Mouse (Mus musculus): Measurements from ENCODE around the gene Lrrc45.
"Not testable (repeated sequence)": the region's sequence is repeated elsewhere in the genome, so short reads cannot be mapped to it uniquely, and the experiment has no call there.

- not testable (repeated sequence) for TF ChIP-seq POLR2A (IDR thresholded peaks at IDR 0.05; ENCODE audit: control insufficient read depth in 1 of 2, insufficient read depth in 1 of 2, low read depth in 1 of 2, low read length in 2 of 2, poor library complexity in 1 of 2); POLR2AphosphoS5 (IDR thresholded peaks at IDR 0.05; ENCODE audit: borderline replicate concordance, low read depth, low read length); SMC3 (IDR thresholded peaks at IDR 0.05; ENCODE audit: low read depth, low read length); MYC (IDR thresholded peaks at IDR 0.05; ENCODE audit: low read depth, low read length); MAZ (IDR thresholded peaks at IDR 0.05; ENCODE audit: low read depth, low read length); KAT2A (conservative IDR thresholded peaks at IDR 0.05; ENCODE audit: low read depth, low read length); CTCF (IDR thresholded peaks at IDR 0.05 in 2 of 3, conservative IDR thresholded peaks at IDR 0.05 in 1 of 3; ENCODE audit: control insufficient read depth in 1 of 3, insufficient read depth in 1 of 3, low read depth in 2 of 3, low read length in 3 of 3, poor library complexity in 1 of 3, severe bottlenecking in 1 of 3); USF2 (IDR thresholded peaks at IDR 0.05; ENCODE audit: borderline replicate concordance in 1 of 2, insufficient read depth in 1 of 2, low read depth in 1 of 2, low read length in 2 of 2); EP300 (IDR thresholded peaks at IDR 0.05; ENCODE audit: low read depth in 1 of 2, low read length in 2 of 2); GATA1 (IDR thresholded peaks at IDR 0.05; ENCODE audit: low read depth, low read length); MEF2A (IDR thresholded peaks at IDR 0.05; ENCODE audit: extremely low read depth, insufficient replicate concordance, low read depth, low read length, poor library complexity, severe bottlenecking)
Observed at GRCm38 (mm10) chr11:120675875-120676274, 37.9 kb upstream of the Lrrc45 start.

Measured in MEL (cell line).